Mouse (Mus musculus) limb, embryonic 13.5 days (tissue): Measurements from ENCODE around the gene Ctla4. TPM values are rescaled to one million over a fixed set of nuclear protein-coding genes. Genes with fewer than 3 reads are reported as not detected.

Experiments used
- ATAC-seq: fragments of 200-750 bp; cut with Nextera tagmentation; 2 replicates; pipeline ENCODE4 v1.8.0; 2017; ENCODE audit warnings: low read depth, moderate number of reproducible peaks, moderate TSS enrichment; ENCODE audit not compliant: low FRiP score
- H3K27ac ChIP-seq: fragments of 300-500 bp; sonication (generic); 2 replicates; pipeline ENCODE4 v1.5.1; 2015; ENCODE audit warnings: inconsistent platforms, mild to moderate bottlenecking, moderate library complexity
- H3K27me3 ChIP-seq: fragments of 300-500 bp; sonication (generic); 2 replicates; pipeline ENCODE4 v1.6.1; 2015; ENCODE audit warnings: mild to moderate bottlenecking, inconsistent platforms
- H3K36me3 ChIP-seq: fragments of 300-500 bp; sonication (generic); 2 replicates; pipeline ENCODE4 v1.6.1; 2015; ENCODE audit warnings: inconsistent platforms, mild to moderate bottlenecking, moderate library complexity
- H3K4me1 ChIP-seq: fragments of 300-500 bp; sonication (generic); 2 replicates; pipeline ENCODE4 v1.6.1; 2015; ENCODE audit warnings: inconsistent platforms
- H3K4me2 ChIP-seq: fragments of 300-500 bp; sonication (generic); replicated peaks from 2 replicates; pipeline ENCODE4 v1.6.1; 2015; ENCODE audit warnings: inconsistent platforms, mild to moderate bottlenecking, moderate library complexity
- H3K4me3 ChIP-seq: fragments of 300-500 bp; sonication (generic); 2 replicates; pipeline ENCODE4 v1.5.1; 2015; ENCODE audit warnings: moderate library complexity, mild to moderate bottlenecking, inconsistent platforms
- H3K9ac ChIP-seq: fragments of 300-500 bp; sonication (generic); 2 replicates; pipeline ENCODE4 v1.6.1; 2015; ENCODE audit warnings: mild to moderate bottlenecking, inconsistent platforms
- H3K9me3 ChIP-seq: fragments of 300-500 bp; sonication (generic); 2 replicates; pipeline ENCODE4 v1.6.1; 2016; ENCODE audit warnings: inconsistent platforms
- WGBS: fragments of 180-500 bp; shearing (Covaris S2); methylation state at CpG from one replicate; pipeline ENCODE4 v1.1.7; 2015; 5-methylcytosine and 5-hydroxymethylcytosine counted together
- polyA plus RNA-seq: library from polyadenylated mRNA; unstranded; fragments of >200 nt; fragmentation: Nextera tagmentation; extraction: Ambion mirVana; gene quantifications from 2 replicates; pipeline ENCODE4 v1.2.1, GENCODE M21; 2015

The Ctla4 gene
- polyA plus RNA-seq, 1 experiment from 2014 or later = 0.09 TPM

- Histone ChIP-seq H3K4me1 (peaks cover 14% of the 10 kb centered on the region; the same call in 1 of the 2 replicates), H3K27me3 (peaks cover 9% of the 10 kb centered on the region; the same call in 1 of the 2 replicates), H3K36me3 (no peaks in the 10 kb centered on the region), H3K4me2 (no peak overlapping the region), H3K27ac (no peak overlapping the region), H3K4me3 (no peak overlapping the region), H3K9ac (no peak overlapping the region), H3K9me3 (no peaks in the 10 kb centered on the region)
- ATAC-seq = no peak
- WGBS = 70% methylated on average over 6 of the region's 6 CpGs
These were observed 50.3 kb downstream of the Ctla4 start for GRCm38 (mm10) chr1:60936963-60937711.

- WGBS = 73% methylated on average over 2 of the region's 2 CpGs
- H3K4me3 ChIP-seq = no peak overlapping the region
- no peaks in the 10 kb centered on the region for H3K9me3 ChIP-seq
- H3K36me3 ChIP-seq = no peaks in the 10 kb centered on the region
- no peak for ATAC-seq
- H3K27me3 ChIP-seq = peaks cover 9% of the 10 kb centered on the region; the same call in 1 of the 2 replicates
- no peak overlapping the region for H3K4me2 ChIP-seq
- H3K27ac ChIP-seq = no peak overlapping the region
- H3K4me1 ChIP-seq = peaks cover 14% of the 10 kb centered on the region; the same call in 1 of the 2 replicates
- H3K9ac ChIP-seq = no peak overlapping the region
These were observed 51.5 kb downstream of the Ctla4 start for GRCm38 (mm10) chr1:60938256-60938655.

GRCm38 (mm10) chr1:60938974-60939373 is 52.2 kb downstream of the Ctla4 start:
- peaks cover 9% of the 10 kb centered on the region; the same call in 1 of the 2 replicates for H3K27me3 ChIP-seq
- no peaks in the 10 kb centered on the region for H3K36me3 ChIP-seq
- no peak overlapping the region for H3K4me3 ChIP-seq
- ATAC-seq = no peak
- H3K9ac ChIP-seq = no peak overlapping the region
- H3K27ac ChIP-seq = no peak overlapping the region
- no peaks in the 10 kb centered on the region for H3K9me3 ChIP-seq
- no peak overlapping the region for H3K4me2 ChIP-seq
- 91% methylated on average over 5 of the region's 5 CpGs for WGBS
- peaks cover 14% of the 10 kb centered on the region; the same call in 1 of the 2 replicates for H3K4me1 ChIP-seq

- no peak overlapping the region for H3K9ac ChIP-seq
- no peaks in the 10 kb centered on the region for H3K9me3 ChIP-seq
- ATAC-seq = no peak
- H3K36me3 ChIP-seq = no peaks in the 10 kb centered on the region
- peaks cover 9% of the 10 kb centered on the region; the same call in 1 of the 2 replicates for H3K27me3 ChIP-seq
- H3K27ac ChIP-seq = no peak overlapping the region
- H3K4me3 ChIP-seq = no peak overlapping the region
- no peak overlapping the region for H3K4me2 ChIP-seq
- 86% methylated on average over 3 of the region's 3 CpGs for WGBS
- peaks cover 14% of the 10 kb centered on the region; the same call in 1 of the 2 replicates for H3K4me1 ChIP-seq
These were observed 53.2 kb downstream of the Ctla4 start for GRCm38 (mm10) chr1:60940023-60940422.

- no peak overlapping the region for H3K9ac ChIP-seq
- no peaks in the 10 kb centered on the region for H3K36me3 ChIP-seq
- 91% methylated on average over 1 of the region's 1 CpGs for WGBS
- no peak for ATAC-seq
- no peaks in the 10 kb centered on the region for H3K9me3 ChIP-seq
- H3K4me3 ChIP-seq = no peak overlapping the region
- H3K27ac ChIP-seq = no peak overlapping the region
- H3K27me3 ChIP-seq = peaks cover 9% of the 10 kb centered on the region; the same call in 1 of the 2 replicates
- no peak overlapping the region for H3K4me2 ChIP-seq
- H3K4me1 ChIP-seq = peaks cover 11% of the 10 kb centered on the region; the same call in 1 of the 2 replicates
These were observed 53.8 kb downstream of the Ctla4 start for GRCm38 (mm10) chr1:60940620-60941019.

- no peak for ATAC-seq
- Histone ChIP-seq H3K27me3 (peaks cover 9% of the 10 kb centered on the region; the same call in 1 of the 2 replicates), H3K36me3 (no peaks in the 10 kb centered on the region), H3K9me3 (no peaks in the 10 kb centered on the region), H3K9ac (no peak overlapping the region), H3K4me3 (no peak overlapping the region), H3K4me1 (peaks cover 4% of the 10 kb centered on the region; the same call in 1 of the 2 replicates), H3K4me2 (no peak overlapping the region), H3K27ac (no peak overlapping the region)
- 88% methylated on average over 5 of the region's 5 CpGs for WGBS
These were observed 54.6 kb downstream of the Ctla4 start for GRCm38 (mm10) chr1:60941056-60942048.

GRCm38 (mm10) chr1:60942921-60943320 is 56.1 kb downstream of the Ctla4 start:
- no peaks in the 10 kb centered on the region for H3K4me1 ChIP-seq
- ATAC-seq = no peak
- no peaks in the 10 kb centered on the region for H3K27me3 ChIP-seq
- no peak overlapping the region for H3K4me2 ChIP-seq
- H3K9me3 ChIP-seq = no peaks in the 10 kb centered on the region
- no peak overlapping the region for H3K4me3 ChIP-seq
- 79% methylated on average over 2 of the region's 2 CpGs for WGBS
- H3K27ac ChIP-seq = no peak overlapping the region
- no peaks in the 10 kb centered on the region for H3K36me3 ChIP-seq
- H3K9ac ChIP-seq = no peak overlapping the region

GRCm38 (mm10) chr1:60945633-60946401 is 59.0 kb downstream of the Ctla4 start:
- 84% methylated on average over 8 of the region's 8 CpGs for WGBS
- Histone ChIP-seq H3K4me2 (no peak overlapping the region), H3K9me3 (no peaks in the 10 kb centered on the region), H3K36me3 (no peaks in the 10 kb centered on the region), H3K27ac (no peak overlapping the region), H3K27me3 (no peaks in the 10 kb centered on the region), H3K4me1 (no peaks in the 10 kb centered on the region), H3K4me3 (no peak overlapping the region), H3K9ac (no peak overlapping the region)
- no peak for ATAC-seq

- ATAC-seq = no peak
- no peak overlapping the region for H3K4me2 ChIP-seq
- H3K36me3 ChIP-seq = no peaks in the 10 kb centered on the region
- no peak overlapping the region for H3K27ac ChIP-seq
- WGBS = 80% methylated on average over 6 of the region's 6 CpGs
- peaks cover 7% of the 10 kb centered on the region for H3K4me1 ChIP-seq
- no peak overlapping the region for H3K4me3 ChIP-seq
- no peaks in the 10 kb centered on the region for H3K27me3 ChIP-seq
- H3K9ac ChIP-seq = no peak overlapping the region
- H3K9me3 ChIP-seq = no peaks in the 10 kb centered on the region
These were observed 61.3 kb downstream of the Ctla4 start for GRCm38 (mm10) chr1:60948112-60948511.

GRCm38 (mm10) chr1:60952958-60953357 is 66.2 kb downstream of the Ctla4 start:
- H3K9me3 ChIP-seq = no peaks in the 10 kb centered on the region
- no peak overlapping the region for H3K4me3 ChIP-seq
- peaks cover 7% of the 10 kb centered on the region for H3K4me1 ChIP-seq
- ATAC-seq = no peak
- H3K9ac ChIP-seq = no peak overlapping the region
- H3K4me2 ChIP-seq = no peak overlapping the region
- no peaks in the 10 kb centered on the region for H3K36me3 ChIP-seq
- 75% methylated on average over 7 of the region's 7 CpGs for WGBS
- H3K27me3 ChIP-seq = no peaks in the 10 kb centered on the region
- no peak overlapping the region for H3K27ac ChIP-seq

- Histone ChIP-seq H3K27ac (no peak overlapping the region), H3K4me1 (peaks cover 7% of the 10 kb centered on the region), H3K9me3 (no peaks in the 10 kb centered on the region), H3K9ac (no peak overlapping the region), H3K27me3 (no peaks in the 10 kb centered on the region), H3K36me3 (no peaks in the 10 kb centered on the region), H3K4me2 (no peak overlapping the region), H3K4me3 (no peak overlapping the region)
- ATAC-seq = no peak
- WGBS = 85% methylated on average over 7 of the region's 7 CpGs
These were observed 66.9 kb downstream of the Ctla4 start for GRCm38 (mm10) chr1:60953686-60954085.
